Mouse (Mus musculus) neutrophil, adult 5-6 weeks (primary cell): Measurements from ENCODE around the gene Oxsm. TPM values are rescaled to one million over a fixed set of nuclear protein-coding genes. Genes with fewer than 3 reads are reported as not detected.

ENCODE experiments used
- ATAC-seq: fragments of 151-379, 151-347 bp; 2 replicates; pipeline ENCODE4 v1.8.0; 2017; ENCODE audit warnings: mild to moderate bottlenecking, moderate TSS enrichment; ENCODE audit not compliant: insufficient number of reproducible peaks, poor library complexity, low FRiP score, severe bottlenecking; ENCODE audit errors: extremely low read depth
- total RNA-seq: library from RNA; stranded (forward); fragments of 200-1000 nt; gene quantifications from 2 replicates; pipeline ENCODE4 v1.2.3, GENCODE M21; 2017

Gene Oxsm
- 9.6 and 10.5 TPM in 2 replicates for total RNA-seq

- peak; percentile 80 for ATAC-seq
Measured at GRCm38 (mm10) chr14:16249171-16249874, at the start of gene Oxsm, which contains the start of gene Ngly1. TSS of gene Oxsm (minus strand) at chr14:16249808. TSS of gene Ngly1 (plus strand) at chr14:16249280.

GRCm38 (mm10) chr14:16296816-16297468 is 47.3 kb upstream of the Oxsm start:
- no peak for ATAC-seq

GRCm38 (mm10) chr14:16293921-16294320 is 44.3 kb upstream of the Oxsm start:
- ATAC-seq: no peak

GRCm38 (mm10) chr14:16293015-16293414 is 43.4 kb upstream of the Oxsm start:
- ATAC-seq: no peak

GRCm38 (mm10) chr14:16292371-16292770 is 42.8 kb upstream of the Oxsm start:
- no peak for ATAC-seq

- no peak for ATAC-seq
Measured at GRCm38 (mm10) chr14:16283966-16284365, 34.4 kb upstream of the Oxsm start.

GRCm38 (mm10) chr14:16279196-16279595 is 29.6 kb upstream of the Oxsm start:
- ATAC-seq: no peak

GRCm38 (mm10) chr14:16273677-16274076 is 24.1 kb upstream of the Oxsm start:
- ATAC-seq: no peak

- peak; percentile 75 for ATAC-seq
Measured at GRCm38 (mm10) chr14:16269776-16270175, 20.2 kb upstream of the Oxsm start.

GRCm38 (mm10) chr14:16267028-16267427 is 17.4 kb upstream of the Oxsm start:
- no peak for ATAC-seq

- ATAC-seq: no peak
Measured at GRCm38 (mm10) chr14:16261869-16262268, 12.3 kb upstream of the Oxsm start.

- no peak for ATAC-seq
Measured at GRCm38 (mm10) chr14:16260541-16260940, 10.9 kb upstream of the Oxsm start.

- 0 out of 2 replicates have a peak, but pooled peaks have one; percentile 44 for ATAC-seq
Measured at GRCm38 (mm10) chr14:16256209-16256608, 6.6 kb upstream of the Oxsm start.

- ATAC-seq: no peak
Measured at GRCm38 (mm10) chr14:16255745-16256144, 6.1 kb upstream of the Oxsm start.

GRCm38 (mm10) chr14:16250099-16250498 is 491 bp upstream of the Oxsm start:
- no peak for ATAC-seq

GRCm38 (mm10) chr14:16248603-16249157 is 928 bp downstream of the Oxsm start:
- no peak for ATAC-seq

GRCm38 (mm10) chr14:16248135-16248534 is 1.5 kb downstream of the Oxsm start:
- no peak for ATAC-seq

- no peak for ATAC-seq
Measured at GRCm38 (mm10) chr14:16246340-16246912, 3.2 kb downstream of the Oxsm start.

- ATAC-seq: no peak
Measured at GRCm38 (mm10) chr14:16245127-16245526, 4.5 kb downstream of the Oxsm start.

- peak; percentile 20; the same call in 1 of the 2 replicates for ATAC-seq
Measured at GRCm38 (mm10) chr14:16244370-16244769, 5.2 kb downstream of the Oxsm start.
